ENCODE assay signal across 12 mouse cellular contexts in the genomic region with DNA sequence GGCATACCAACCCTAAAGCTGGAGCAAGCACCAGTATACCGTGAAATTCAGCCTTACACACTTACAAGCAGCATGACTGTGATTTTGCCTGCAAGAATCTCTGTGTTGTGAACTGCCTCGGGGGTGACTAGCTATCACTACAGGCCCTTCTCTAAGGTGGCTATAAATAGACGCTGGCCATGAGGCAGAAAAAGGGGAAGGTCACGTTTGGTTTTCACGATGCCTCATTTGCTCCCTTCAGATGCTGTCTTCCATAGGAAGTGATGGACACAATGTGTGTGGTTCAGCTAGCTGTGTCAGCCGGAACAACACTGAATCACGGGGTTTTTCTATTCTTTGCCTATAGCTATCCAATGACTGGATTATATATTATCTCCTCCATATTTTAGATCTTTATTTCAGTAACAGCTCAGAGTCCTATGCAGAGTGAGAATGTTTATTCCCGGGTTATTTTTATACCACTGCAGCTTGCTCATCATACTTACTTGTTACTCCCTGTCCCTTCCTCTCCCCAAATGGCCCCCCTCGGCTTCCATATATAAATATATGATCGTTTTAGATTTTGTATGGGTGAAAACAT.
A peak's percentile ranks its signal among the peaks of the same experiment; 100 is the strongest.
DNase-seq lines count a peak whose midpoint lies in the region; ATAC-seq lines count a peak whose summit lies in the region.
"Had no signal": no experiment of that assay in that cellular context is flagged by ENCODE, and none has a peak within 500 bp of the region (broad histone marks: within the 10 kb centered on the region; RNA-seq: fewer than 3 reads in every experiment).

No protein-coding gene starts in this region.

- H3K4me3 ChIP-seq in heart, embryonic 11.5 days (ENCODE audit: low read depth, low read length) = no peak overlapping the region
- H3K4me3 ChIP-seq in heart, embryonic 15.5 days = no peak overlapping the region
- H3K4me3 ChIP-seq: embryonic facial prominence, embryonic 15.5 days; hindbrain, embryonic 10.5 days had no signal

- WGBS in heart, embryonic 11.5 days (ENCODE audit: insufficient replicate concordance) = 54% methylated on average over 10 of the region's 10 CpGs
- 42% methylated on average over 10 of the region's 10 CpGs for WGBS in heart, embryonic 15.5 days

- peaks cover 4% of the 10 kb centered on the region; the same call in 1 of the 2 replicates for H3K4me1 ChIP-seq in heart, embryonic 11.5 days (ENCODE audit: control insufficient read depth, insufficient read depth, low read length)
- peaks cover 10% of the 10 kb centered on the region for H3K4me1 ChIP-seq in heart, embryonic 15.5 days (replicated peaks)
- H3K4me1 ChIP-seq: embryonic facial prominence, embryonic 15.5 days; hindbrain, embryonic 10.5 days had no signal

- no peaks in the 10 kb centered on the region; the same call in 1 of the 2 replicates for H3K36me3 ChIP-seq in heart, embryonic 11.5 days (ENCODE audit: control insufficient read depth, insufficient read depth, low read length)
- H3K36me3 ChIP-seq in heart, embryonic 15.5 days = peaks cover 6% of the 10 kb centered on the region

- no peak overlapping the region for H3K4me2 ChIP-seq in heart, embryonic 11.5 days
- no peak overlapping the region for H3K4me2 ChIP-seq in heart, embryonic 15.5 days
- H3K4me2 ChIP-seq: embryonic facial prominence, embryonic 15.5 days had no signal

- no peak overlapping the region for H3K27ac ChIP-seq in heart, embryonic 11.5 days (ENCODE audit: low read depth, low read length)
- H3K27ac ChIP-seq in heart, embryonic 15.5 days = peak overlapping the region; percentile 42
- H3K27ac ChIP-seq: embryonic facial prominence, embryonic 15.5 days; hindbrain, embryonic 10.5 days had no signal

- ATAC-seq in heart, embryonic 11.5 days (replicated peaks; ENCODE audit: insufficient number of reproducible peaks, low FRiP score, low TSS enrichment) = no peak
- ATAC-seq in heart, embryonic 15.5 days (replicated peaks; ENCODE audit: insufficient number of reproducible peaks, insufficient read depth, low FRiP score, low read depth) = no peak

- H3K9me3 ChIP-seq in heart, embryonic 11.5 days (replicated peaks; ENCODE audit: control insufficient read depth, low read length) = no peaks in the 10 kb centered on the region
- H3K9me3 ChIP-seq in heart, embryonic 15.5 days (replicated peaks) = no peaks in the 10 kb centered on the region
- H3K9me3 ChIP-seq: embryonic facial prominence, embryonic 15.5 days; hindbrain, embryonic 10.5 days had no signal

- H3K9ac ChIP-seq in heart, embryonic 11.5 days (ENCODE audit: low read depth, low read length) = no peak overlapping the region
- no peak overlapping the region for H3K9ac ChIP-seq in heart, embryonic 15.5 days
- H3K9ac ChIP-seq: embryonic facial prominence, embryonic 15.5 days had no signal

- H3K27me3 ChIP-seq in heart, embryonic 11.5 days (ENCODE audit: control insufficient read depth, insufficient read depth, low read length) = no peaks in the 10 kb centered on the region
- no peaks in the 10 kb centered on the region for H3K27me3 ChIP-seq in heart, embryonic 15.5 days
- H3K27me3 ChIP-seq: embryonic facial prominence, embryonic 15.5 days had no signal

- DNase-seq in heart, adult 8-10 months (ENCODE audit: low spot score) = peak; percentile 35
- DNase-seq in right cerebral cortex, postnatal 10 days (ENCODE audit: low spot score in 2 of 2) = peak; percentile 29 to 54
- DNase-seq in right cerebral cortex, postnatal 4 days = no peak
- peak; percentile 44 for DNase-seq in telencephalon, adult 2 months (ENCODE audit: low read depth, low spot score)
- no peak for DNase-seq in cerebellum, postnatal 4 days (ENCODE audit: low spot score in 2 of 2)
- no peak for DNase-seq in layer of hippocampus, postnatal 25 days (ENCODE audit: extremely low spot score in 1 of 2, low spot score in 1 of 2)
- DNase-seq: cerebellum, adult 11 months; lung, adult 18-20 months had no signal

Comparison
In these comparisons a context has a peak if more than half of its experiments do, and no peak if none do; other contexts are left out.
1. DNase-seq: peak in heart, adult 8-10 months (single experiment), right cerebral cortex, postnatal 10 days (2 of 2) and telencephalon, adult 2 months (single experiment); none in right cerebral cortex, postnatal 4 days (single experiment), cerebellum, postnatal 4 days (0 of 2) and layer of hippocampus, postnatal 25 days (0 of 2).